Mouse (Mus musculus): Measurements from ENCODE around the gene Pigk.
A peak's percentile ranks its signal among the peaks of the same experiment; 100 is the strongest.

Gene Pigk

DNA sequence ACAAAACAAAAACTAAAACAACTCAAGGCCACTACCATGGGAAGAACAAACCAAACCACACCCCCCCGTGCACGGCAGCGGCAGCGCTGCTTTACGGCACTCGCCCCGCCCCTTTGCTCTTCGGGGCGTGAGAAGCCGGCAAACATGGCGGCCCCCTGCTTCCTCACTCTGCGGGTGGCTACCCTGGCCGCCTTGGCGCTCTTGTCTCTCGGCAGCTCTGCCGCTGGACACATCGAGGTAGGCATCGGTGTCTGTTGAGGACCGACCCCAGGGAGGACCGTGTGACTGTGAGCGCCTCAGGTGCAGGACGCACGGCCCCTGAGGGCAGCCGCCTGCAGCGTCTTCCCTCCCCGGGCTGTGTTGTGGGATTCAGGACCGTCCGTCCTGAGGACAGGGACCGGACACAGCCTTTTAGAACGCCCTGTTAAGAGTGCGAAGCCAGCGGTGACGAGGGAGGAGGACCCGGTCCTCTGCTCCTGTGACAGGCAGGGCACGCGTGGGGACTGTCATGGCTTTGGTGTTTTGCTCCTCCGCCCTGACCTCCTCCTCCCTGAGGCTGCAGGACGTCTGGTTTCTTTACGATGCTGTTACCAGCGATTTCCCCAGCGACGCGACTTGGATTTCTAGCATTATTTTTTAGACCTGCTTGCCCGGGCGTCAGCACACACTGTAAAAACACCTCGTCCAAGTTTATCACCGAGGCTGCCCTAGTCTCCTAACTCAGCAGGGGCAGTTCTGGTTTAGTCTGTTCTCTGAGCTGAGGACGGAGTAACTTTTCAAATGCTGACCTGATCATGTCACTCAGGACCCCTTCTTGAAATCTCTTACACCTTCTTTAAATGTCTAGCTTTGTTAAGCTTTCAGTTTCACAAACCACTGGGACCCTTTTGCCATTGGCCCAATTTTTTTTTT lies at the start of gene Pigk:
Gene Pigk (plus strand): TSS at position 110 of the 912 bp plus-strand sequence.
- peak; percentile 83 for DNase-seq (ENCODE audit: low read depth, low spot score)

DNA sequence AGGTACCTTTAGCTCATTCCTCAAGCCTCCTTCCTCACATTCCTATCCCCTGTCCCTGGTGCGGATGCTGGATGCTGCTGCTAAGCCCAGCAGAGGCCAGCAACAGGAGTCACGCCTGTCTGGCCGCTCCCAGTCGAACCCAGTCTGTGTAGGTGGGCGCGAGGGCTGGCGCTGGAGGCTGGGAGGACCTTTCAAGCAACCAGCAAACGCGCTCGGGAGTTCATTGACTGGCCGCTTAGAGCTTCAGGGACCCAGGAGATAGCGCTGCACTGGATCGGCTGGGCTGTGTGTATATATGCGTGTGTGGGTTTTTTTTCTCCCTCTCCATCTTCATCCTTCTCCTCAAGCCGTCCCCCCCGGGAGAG lies 46.9 kb upstream of the Pigk start:
- peak; percentile 12 for DNase-seq (ENCODE audit: low read depth, low spot score)

- DNase-seq (ENCODE audit: low read depth, low spot score), result peak; percentile 25
Observed at GRCm38 (mm10) chr3:152667356-152668211, 46.3 kb upstream of the Pigk start.

GRCm38 (mm10) chr3:152668239-152668638 lies 45.7 kb upstream of the Pigk start, which contains the start of gene Ak5:
TSS of gene Ak5 (minus strand) at chr3:152668360.
- DNase-seq (ENCODE audit: low read depth, low spot score), result no peak

GRCm38 (mm10) chr3:152668793-152669192 lies 45.1 kb upstream of the Pigk start:
- DNase-seq (ENCODE audit: low read depth, low spot score), result no peak

DNA sequence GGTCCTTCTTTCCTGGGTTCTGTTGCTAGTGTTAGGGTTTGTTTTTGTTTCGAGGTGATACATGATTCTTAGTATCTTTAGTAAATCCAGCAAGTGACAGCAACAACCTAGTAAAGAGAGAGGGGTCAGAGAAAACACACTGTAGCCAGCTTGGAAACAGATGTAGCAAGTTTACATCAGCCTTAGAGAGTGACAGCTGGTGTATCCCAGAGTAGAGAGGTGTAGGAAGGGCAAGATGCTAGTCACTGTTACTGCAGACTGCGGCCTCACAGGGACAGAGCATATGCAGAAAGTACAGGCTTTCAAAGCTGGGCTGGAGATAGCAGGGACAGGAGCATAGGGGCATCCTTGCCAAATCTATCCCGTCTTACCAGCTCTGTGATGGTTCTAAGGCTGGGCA lies 44.1 kb upstream of the Pigk start:
- no peak for DNase-seq (ENCODE audit: low read depth, low spot score)

GRCm38 (mm10) chr3:152674663-152675062 lies 39.2 kb upstream of the Pigk start:
- DNase-seq (ENCODE audit: low read depth, low spot score), result no peak

DNA sequence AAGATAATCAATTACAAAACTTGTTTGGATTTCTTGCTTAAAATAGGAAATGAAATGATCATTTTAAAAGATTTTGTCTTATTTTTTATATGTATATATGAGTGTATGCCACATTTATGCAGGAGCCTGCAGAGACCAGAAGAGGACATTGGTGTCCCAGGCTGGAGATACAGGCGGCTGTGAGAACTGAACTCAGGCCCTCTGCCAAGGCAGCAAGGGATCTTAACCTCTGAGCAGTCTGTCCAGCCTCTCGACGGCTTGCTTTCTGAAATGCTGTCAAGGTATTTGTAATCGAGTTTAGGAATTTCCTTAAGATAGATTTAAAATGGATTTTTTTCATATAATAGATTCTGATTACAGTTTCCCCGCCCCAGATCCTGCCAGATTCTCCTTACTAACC lies 25.4 kb upstream of the Pigk start:
- DNase-seq (ENCODE audit: low read depth, low spot score), result no peak

- DNase-seq (ENCODE audit: low read depth, low spot score), result no peak
Observed at GRCm38 (mm10) chr3:152689105-152689504, 24.8 kb upstream of the Pigk start.

- no peak for DNase-seq (ENCODE audit: low read depth, low spot score)
Observed at GRCm38 (mm10) chr3:152694950-152695349, 18.9 kb upstream of the Pigk start.

- DNase-seq (ENCODE audit: low read depth, low spot score), result no peak
Observed at GRCm38 (mm10) chr3:152698017-152698416, 15.9 kb upstream of the Pigk start.

DNA sequence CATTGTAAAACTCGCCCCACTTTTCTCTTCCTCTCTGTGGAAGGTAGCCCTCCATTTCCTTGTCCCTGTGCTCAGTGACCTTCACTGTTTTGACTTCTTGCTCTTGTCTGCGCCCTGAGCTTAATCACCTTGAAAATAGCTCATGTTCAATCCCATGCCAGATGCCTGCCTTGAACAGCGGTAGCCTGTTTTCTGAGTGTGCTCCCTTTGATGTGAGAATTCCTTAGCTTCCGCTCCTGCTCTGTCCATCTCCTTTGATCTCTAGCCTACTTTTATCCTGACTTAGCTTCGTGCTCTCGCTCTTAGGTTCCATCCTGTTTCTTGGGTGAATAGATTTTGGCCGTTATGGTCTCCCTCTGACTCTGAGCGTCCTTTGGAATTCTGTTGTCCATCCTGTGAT lies 14.6 kb upstream of the Pigk start:
- DNase-seq (ENCODE audit: low read depth, low spot score), result peak; percentile 33

DNA sequence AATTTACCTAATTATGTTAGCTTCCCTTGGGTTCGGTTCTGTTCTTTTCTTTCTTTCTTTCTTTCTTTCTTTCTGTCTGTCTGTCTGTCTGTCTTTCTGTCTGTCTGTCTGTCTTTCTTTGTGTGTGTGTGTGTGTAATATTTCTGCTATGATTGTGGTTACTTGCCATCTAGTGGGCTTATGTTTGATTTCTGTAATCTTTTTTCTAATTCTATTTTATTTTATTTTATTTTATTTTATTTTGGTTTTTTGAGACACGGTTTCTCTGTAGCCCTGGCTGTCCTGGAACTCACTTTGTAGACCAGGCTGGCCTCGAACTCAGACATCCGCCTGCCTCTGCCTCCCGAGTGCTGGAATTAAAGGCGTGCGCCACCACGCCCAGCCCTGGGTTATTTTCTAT lies 12.4 kb upstream of the Pigk start:
- peak; percentile 43 for DNase-seq (ENCODE audit: low read depth, low spot score)

GRCm38 (mm10) chr3:152702274-152702843 lies 11.5 kb upstream of the Pigk start:
- no peak for DNase-seq (ENCODE audit: low read depth, low spot score)

DNA sequence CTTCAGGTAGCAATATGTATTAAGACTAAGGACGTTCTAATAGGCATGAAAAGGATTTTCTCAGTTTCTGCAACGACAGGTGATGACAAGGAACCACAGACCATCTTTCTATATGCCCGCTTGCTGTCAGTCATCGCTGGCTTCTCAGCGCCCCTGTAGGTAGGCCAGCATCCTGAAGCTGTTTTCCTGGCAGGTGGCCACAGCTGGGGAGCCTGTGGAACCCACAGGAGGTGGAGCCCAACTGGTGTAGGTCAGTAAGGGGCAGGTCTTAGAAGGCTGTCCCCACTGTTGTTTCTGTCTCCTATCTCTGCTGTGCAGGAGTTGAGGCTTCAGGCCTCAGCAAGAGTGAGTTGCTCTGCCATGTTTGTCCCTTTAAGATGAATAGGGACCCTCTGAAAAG lies 8.1 kb upstream of the Pigk start:
- DNase-seq (ENCODE audit: low read depth, low spot score), result no peak

DNA sequence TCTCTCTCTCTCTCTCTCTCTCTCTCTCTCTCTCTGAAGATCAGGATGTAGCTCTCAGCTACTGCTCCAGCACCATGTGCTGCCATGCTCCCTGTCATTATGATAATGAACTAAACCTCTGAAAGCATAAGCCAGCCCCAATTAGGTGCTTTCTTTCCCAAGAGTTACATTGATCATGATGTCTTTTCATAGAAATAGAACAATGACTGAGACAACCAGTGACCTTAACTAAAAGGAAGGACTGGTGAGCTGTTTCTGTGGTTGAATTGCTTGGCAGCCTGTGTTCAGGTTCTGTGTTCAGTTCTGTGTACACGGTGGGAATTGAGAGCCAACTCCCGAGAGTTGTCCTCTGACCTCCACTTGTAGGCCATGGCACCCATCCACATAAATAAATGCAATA lies 7.0 kb upstream of the Pigk start:
- no peak for DNase-seq (ENCODE audit: low read depth, low spot score)

GRCm38 (mm10) chr3:152707321-152707823 lies 6.5 kb upstream of the Pigk start:
- DNase-seq (ENCODE audit: low read depth, low spot score), result no peak

DNA sequence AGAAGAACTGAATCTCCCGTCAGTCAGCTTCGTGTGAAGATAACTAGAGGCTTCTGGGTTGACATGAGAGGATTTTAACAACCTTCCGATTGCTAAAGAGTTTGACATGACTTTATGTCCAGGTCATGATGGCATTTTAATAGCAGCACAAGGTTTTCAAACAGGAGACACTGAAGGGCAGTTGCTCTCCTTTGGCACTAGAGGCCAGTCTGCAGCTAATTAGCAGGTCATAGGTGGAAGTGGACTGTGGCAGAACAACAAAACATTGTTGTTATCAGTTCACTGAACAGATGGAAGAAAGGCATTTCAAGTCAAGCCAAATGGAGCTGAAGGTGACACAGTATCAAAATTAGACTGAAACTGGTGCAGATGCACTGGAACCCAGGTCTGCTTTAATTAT lies 4.0 kb upstream of the Pigk start:
- no peak for DNase-seq (ENCODE audit: low read depth, low spot score)

DNA sequence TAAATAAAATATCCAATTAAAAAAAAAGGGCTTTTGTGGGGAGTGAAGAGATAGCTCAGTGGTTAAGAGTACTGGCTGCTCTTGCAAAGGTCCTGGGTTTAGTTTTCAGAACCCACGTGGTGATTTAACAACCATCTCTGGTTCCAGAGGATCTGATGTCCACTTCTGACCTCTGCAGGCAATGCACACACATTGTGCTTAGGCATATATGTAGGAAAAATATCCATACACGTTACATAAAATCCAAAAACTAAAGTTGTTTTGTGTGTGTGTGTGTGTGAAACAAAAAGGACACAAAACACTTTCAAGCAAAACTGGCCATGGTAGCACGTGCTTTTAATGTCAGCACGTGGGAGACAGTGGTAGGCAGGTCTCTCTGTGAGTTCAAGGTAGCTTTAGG lies 943 bp upstream of the Pigk start:
- no peak for DNase-seq (ENCODE audit: low read depth, low spot score)

- DNase-seq (ENCODE audit: low read depth, low spot score), result no peak
Observed at GRCm38 (mm10) chr3:152721301-152721700, 7.4 kb downstream of the Pigk start.

DNA sequence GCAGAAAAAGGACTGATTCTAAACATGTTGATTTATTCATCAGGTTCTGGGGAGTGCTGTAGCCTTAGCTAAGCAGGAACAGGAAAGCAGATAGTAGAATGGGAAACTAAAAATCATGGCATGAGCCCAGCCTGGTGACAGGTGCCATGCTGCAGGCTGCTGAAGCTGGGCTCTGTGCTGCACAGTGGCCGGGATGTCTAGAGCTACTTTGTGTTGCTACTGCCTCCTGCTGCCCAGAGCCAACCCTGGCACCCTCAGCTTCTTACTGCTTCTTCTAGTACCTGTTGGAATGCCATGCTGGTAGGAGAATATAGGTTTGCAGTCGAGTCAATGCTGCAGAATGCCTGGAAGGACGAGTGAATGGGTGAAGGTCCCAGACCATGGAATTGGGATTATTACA lies 8.9 kb downstream of the Pigk start:
- no peak for DNase-seq (ENCODE audit: low read depth, low spot score)

DNA sequence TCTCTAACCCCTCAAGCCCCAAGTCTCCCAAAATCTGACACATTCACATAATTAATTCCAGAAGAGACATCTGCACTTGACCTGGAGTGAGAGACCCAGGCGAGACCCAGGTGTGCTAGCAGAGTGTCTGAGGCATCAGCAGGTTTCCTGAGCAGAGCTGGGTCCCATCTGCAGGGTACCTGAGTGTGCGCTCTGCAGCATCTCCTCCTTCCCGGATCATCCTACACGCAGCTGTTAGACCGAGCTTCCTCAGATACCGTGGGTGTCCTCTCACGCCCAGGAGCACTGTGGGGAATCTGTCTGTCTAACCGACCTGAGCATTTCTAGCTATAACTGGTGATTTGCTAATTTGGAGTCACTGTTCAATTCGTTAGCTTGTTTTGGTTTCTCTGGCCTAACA lies 10.5 kb downstream of the Pigk start:
- no peak for DNase-seq (ENCODE audit: low read depth, low spot score)
